Mouse (Mus musculus) hindbrain, embryonic 11.5 days (tissue): ENCODE measurements around the gene Ip6k1. TPM values are rescaled to one million over a fixed set of nuclear protein-coding genes. Genes with fewer than 3 reads are reported as not detected.

Source experiments
- polyA plus RNA-seq: library from polyadenylated mRNA; unstranded; fragments of >200 nt; fragmentation: Nextera tagmentation; extraction: Ambion mirVana; gene quantifications from 2 replicates; pipeline ENCODE4 v1.2.1, GENCODE M21; 2014

Gene Ip6k1
- polyA plus RNA-seq, 1 experiment from 2014 or later = 27.4 TPM

Other genes with a start within 250 kb of the Ip6k1 start
- gene Rbm5, start 231.5 kb upstream of the Ip6k1 start, polyA plus RNA-seq = 198 and 241 TPM in 2 replicates
- gene Rbm6, start 129.3 kb upstream of the Ip6k1 start, polyA plus RNA-seq = 113 and 114 TPM in 2 replicates
- gene Mon1a, start 114.3 kb upstream of the Ip6k1 start, polyA plus RNA-seq = 17.5 and 18.1 TPM in 2 replicates
- gene Mst1r, start 95.6 kb upstream of the Ip6k1 start, polyA plus RNA-seq = 0.31 and 0.60 TPM in 2 replicates
- not detected in 2 replicates for gene Actl11, start 74.0 kb upstream of the Ip6k1 start, polyA plus RNA-seq
- gene Camkv, start 66.8 kb upstream of the Ip6k1 start, polyA plus RNA-seq = 3.6 and 4.5 TPM in 2 replicates
- gene Traip, start 52.4 kb upstream of the Ip6k1 start, polyA plus RNA-seq = 21.8 and 22.6 TPM in 2 replicates
- gene Uba7, start 27.0 kb upstream of the Ip6k1 start, polyA plus RNA-seq = 7.4 and 12.4 TPM in 2 replicates
- 1.8 and 1.9 TPM in 2 replicates for gene Gm20661, start 19.4 kb upstream of the Ip6k1 start, polyA plus RNA-seq
- gene Inka1, start 16.6 kb upstream of the Ip6k1 start, polyA plus RNA-seq = 56.4 and 61.9 TPM in 2 replicates
- 2.9 and 3.3 TPM in 2 replicates for gene Cdhr4, start 10.0 kb upstream of the Ip6k1 start, polyA plus RNA-seq
- 0.10 and 0.14 TPM in 2 replicates for gene Gm20662, start 6.2 kb upstream of the Ip6k1 start, polyA plus RNA-seq
- gene Gmppb, start 46.7 kb downstream of the Ip6k1 start, polyA plus RNA-seq = 18.9 and 20.4 TPM in 2 replicates
- gene Amigo3, start 50.7 kb downstream of the Ip6k1 start, polyA plus RNA-seq = 1.6 and 1.8 TPM in 2 replicates
- gene Mst1, start 77.9 kb downstream of the Ip6k1 start, polyA plus RNA-seq = 0.25 TPM in 2 replicates
- 24.3 and 26.5 TPM in 2 replicates for gene Rnf123, start 80.8 kb downstream of the Ip6k1 start, polyA plus RNA-seq
- 54.3 and 55.3 TPM in 2 replicates for gene Apeh, start 92.1 kb downstream of the Ip6k1 start, polyA plus RNA-seq
- 3.9 and 4.4 TPM in 2 replicates for gene Bsn, start 187.9 kb downstream of the Ip6k1 start, polyA plus RNA-seq